Mouse (Mus musculus) cortical plate, adult 2 months (tissue): ENCODE data around the gene Klhl2.

Source experiments
- CTCF ChIP-seq: fragments of 200-500 bp; IDR thresholded peaks from 2 replicates; pipeline ENCODE4 v1.5.1; 2011; ENCODE audit warnings: mild to moderate bottlenecking, control low read depth, low read length; ENCODE audit not compliant: insufficient read depth; ENCODE audit errors: extremely low read depth
- POLR2A ChIP-seq: fragments of 200-500 bp; IDR thresholded peaks from 2 replicates; pipeline ENCODE4 v1.6.1; 2011; ENCODE audit warnings: mild to moderate bottlenecking, low read length, control low read depth; ENCODE audit not compliant: insufficient read depth; ENCODE audit errors: extremely low read depth

DNA sequence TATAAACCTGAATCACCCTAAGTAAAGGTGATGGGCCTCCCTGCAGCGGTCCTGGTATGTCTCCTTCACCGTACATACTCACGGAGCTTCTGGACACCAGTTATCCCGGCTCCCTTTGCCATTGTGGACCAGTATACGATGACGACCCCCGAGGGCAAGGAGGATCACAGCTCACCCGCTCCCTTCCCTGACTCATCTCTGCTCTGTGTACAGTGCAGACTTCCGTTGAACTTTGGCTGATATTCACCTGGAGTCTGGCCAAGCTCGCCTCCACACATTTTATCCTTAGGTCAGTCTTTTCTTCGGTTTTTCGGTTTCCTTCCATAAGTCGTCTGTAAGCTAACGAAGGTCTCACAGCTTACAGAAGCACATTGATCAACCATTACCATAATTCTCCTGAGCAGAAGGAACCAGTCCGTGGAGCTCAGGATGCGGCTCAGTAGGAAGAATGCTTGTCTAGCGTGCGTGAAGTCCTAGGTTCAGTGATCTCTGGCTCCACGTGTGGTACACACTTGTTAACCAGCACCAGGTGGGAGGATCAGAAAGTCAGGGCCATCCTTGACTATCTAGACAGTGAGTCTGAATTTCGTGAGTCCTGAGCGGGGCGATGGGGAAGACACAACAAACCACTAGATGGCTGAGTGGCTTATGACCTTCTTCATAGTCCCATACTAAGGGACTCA is 28.0 kb upstream of the Klhl2 start:
- TF ChIP-seq CTCF (no peak), POLR2A (no peak)
